In the genomic region with DNA sequence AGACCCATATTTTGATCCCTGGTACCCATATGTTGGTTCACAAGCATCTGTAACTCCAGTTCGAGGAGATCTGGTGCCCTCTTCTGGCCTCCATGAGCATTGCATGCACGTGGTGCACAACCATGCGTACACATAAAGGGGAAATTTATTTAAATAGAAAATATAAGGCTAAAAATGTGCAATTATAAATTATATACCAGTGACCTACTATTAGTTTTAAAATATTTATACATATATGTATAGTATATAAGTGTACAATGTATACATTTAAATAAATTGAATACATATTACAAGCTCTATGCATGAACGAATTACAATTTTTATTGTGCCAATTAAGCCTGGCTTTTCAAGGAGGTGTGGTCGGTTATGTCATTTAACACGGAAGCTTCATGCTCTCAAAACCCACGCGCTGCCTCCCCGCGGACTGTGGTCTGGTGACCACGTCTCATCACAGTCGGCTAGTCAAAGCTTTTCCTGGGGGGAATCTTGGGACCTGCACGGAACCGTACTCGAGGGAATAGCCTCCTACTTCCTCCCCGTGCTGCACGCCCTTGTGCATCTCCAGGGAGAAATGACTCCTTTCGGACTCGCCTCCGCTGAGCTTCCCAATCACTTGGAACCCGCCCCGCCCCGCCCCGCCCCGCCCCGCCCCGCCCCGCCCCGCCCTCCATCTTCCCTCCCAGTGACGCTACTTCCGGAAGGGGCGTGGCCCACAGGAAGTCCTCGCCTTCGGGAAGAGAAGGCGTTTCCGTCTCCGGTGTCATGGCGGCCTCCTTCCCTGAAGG, we compare ENCODE assay signal across 8 mouse cellular contexts. TPM values are rescaled to one million over a fixed set of nuclear protein-coding genes. Genes with fewer than 3 reads are reported as not detected.
DNase-seq lines count a peak whose midpoint lies in the region; ATAC-seq and TF ChIP-seq lines count a peak whose summit lies in the region.

A gene (plus strand): TSS at position 691 of the 785 bp plus-strand sequence.

- peaks cover 6% of the 10 kb centered on the region; the same call in 1 of the 2 replicates for H3K36me3 ChIP-seq in hindbrain, postnatal 0 days (ENCODE audit: insufficient read depth, low read length)

- peak within 1 kb of the TSS; percentile 95 for H3K4me2 ChIP-seq in hindbrain, postnatal 0 days (ENCODE audit: low read depth, low read length)

- peak; percentile 91 for DNase-seq in ZHBTc4 (ENCODE audit: low read depth, low spot score)
- peak; percentile 90 for DNase-seq in gastrocnemius, adult 2 months
- peak; percentile 95 for DNase-seq in hindbrain, postnatal 0 days (ENCODE audit: low spot score)
- peak; percentile 72 to 83 for DNase-seq in left cerebral cortex, adult 2 months (ENCODE audit: extremely low spot score in 1 of 2, low spot score in 2 of 2)
- peak; percentile 79 to 81 for DNase-seq in right cerebral cortex, adult 2 months (ENCODE audit: low spot score in 2 of 2)
- peak; percentile 88 for DNase-seq in urinary bladder, postnatal 14 days (ENCODE audit: low spot score)

- TF ChIP-seq CTCF in gastrocnemius, adult 2 months (IDR thresholded peaks at IDR 0.05): peak; percentile 80
- TF ChIP-seq CTCF in hindbrain, postnatal 0 days (IDR thresholded peaks at IDR 0.05; ENCODE audit: low read depth): peak; percentile 83
- TF ChIP-seq CTCF in left cerebral cortex, adult 2 months (IDR thresholded peaks at IDR 0.05): peak; percentile 79

- peak within 1 kb of the TSS; percentile 100 for H3K4me3 ChIP-seq in gastrocnemius, adult 2 months
- H3K4me3 ChIP-seq in hindbrain, postnatal 0 days (ENCODE audit: low read length): peak within 1 kb of the TSS; percentile 98
- H3K4me3 ChIP-seq in left cerebral cortex, adult 2 months: peak within 1 kb of the TSS; percentile 93

- intact Hi-C loops in gastrocnemius, adult 2 months (cut with DNase I): loop anchor here (5.0 to 10.0 kb wide), 4 partner anchors 56 to 531 kb away; no protein-coding TSS in a partner anchor
- intact Hi-C loops in left cerebral cortex, adult 2 months (cut with DNase I): loop anchor here (1.0 to 10.0 kb wide), 4 partner anchors 55 to 811 kb away; no protein-coding TSS in a partner anchor

- WGBS in hindbrain, postnatal 0 days: 1% methylated on average over 27 of the region's 38 CpGs

- ATAC-seq in common myeloid progenitor, adult 5-6 weeks (replicated peaks; ENCODE audit: low read depth, poor library complexity, severe bottlenecking): peak; percentile 85
- peak; percentile 94 for ATAC-seq in hindbrain, postnatal 0 days
- ATAC-seq in megakaryocyte, adult 5-6 weeks (ENCODE audit: poor library complexity, severe bottlenecking): peak; percentile 91

- H3K4me1 ChIP-seq in hindbrain, postnatal 0 days (ENCODE audit: insufficient read depth, low read length): peaks cover 12% of the 10 kb centered on the region

- H3K9ac ChIP-seq in hindbrain, postnatal 0 days (replicated peaks; ENCODE audit: low read length): peak within 1 kb of the TSS; percentile 72

- no peaks in the 10 kb centered on the region for H3K9me3 ChIP-seq in hindbrain, postnatal 0 days (ENCODE audit: low read length)

- H3K27me3 ChIP-seq in hindbrain, postnatal 0 days (ENCODE audit: insufficient read depth, low read length): no peaks in the 10 kb centered on the region

- H3K27ac ChIP-seq in gastrocnemius, adult 2 months: peak within 1 kb of the TSS; percentile 84
- H3K27ac ChIP-seq in hindbrain, postnatal 0 days: peak within 1 kb of the TSS; percentile 77
- peak within 1 kb of the TSS; percentile 87 for H3K27ac ChIP-seq in left cerebral cortex, adult 2 months

RNA-seq across cellular contexts. Expression of the gene that starts here (rescaled TPM):
- total RNA-seq in common myeloid progenitor, adult 5-6 weeks (2017): 27.3 and 33.8 TPM in 2 replicates
- total RNA-seq in gastrocnemius, adult 2 months (2021): 1 to 10 TPM; 7.8 to 8.4 TPM
- 21.7 and 29.6 TPM in 2 replicates for total RNA-seq in hindbrain, postnatal 0 days (2014; rRNA removed)
- 31.1 and 33.2 TPM in 2 replicates for polyA plus RNA-seq in hindbrain, postnatal 0 days (2015; fragmentation: Nextera tagmentation; extraction: Ambion mirVana)
- 10 to 100 TPM; 15.0 to 18.8 TPM for total RNA-seq in left cerebral cortex, adult 2 months (2021)
- 6.7 and 10.0 TPM in 2 replicates for total RNA-seq in megakaryocyte, adult 5-6 weeks (2015)
- 12.1 and 13.3 TPM in 2 replicates for total RNA-seq in megakaryocyte, adult 5-6 weeks (2017)

Comparison
In these comparisons a context has a peak if more than half of its experiments do, and no peak if none do; other contexts are left out.
1. Peak in every context shown above with its lines: DNase-seq, ATAC-seq, H3K4me3 ChIP-seq and H3K27ac ChIP-seq.